Mouse (Mus musculus) CD8-positive naive resting alpha-beta T cell, adult 2 months (primary cell): ENCODE measurements at regions not wholly inside any gene's neighbourhood (a gene's known extent, or its start where the extent isn't known, plus 50 kb on each side); places are given as distances from the start of the nearest gene placed in this dataset.

Source experiments
- DNase-seq, 2 experiments: peaks; one replicate each; pipeline ENCODE4 v3.0.0; 2022; ENCODE audit warnings: low read depth in 2 of 2, low spot score in 2 of 2

- DNase-seq = no peak
Measured at GRCm38 (mm10) chr7:111243831-111244230, 161.0 kb upstream of the Eif4g2 start.

- DNase-seq = no peak
Measured at GRCm38 (mm10) chr7:111242646-111243045, 159.8 kb upstream of the Eif4g2 start.

- no peak for DNase-seq
Measured at GRCm38 (mm10) chr7:111241538-111241937, 158.7 kb upstream of the Eif4g2 start.

GRCm38 (mm10) chr7:111240234-111240826, 157.5 kb upstream of the Eif4g2 start:
- DNase-seq = no peak

GRCm38 (mm10) chr7:111237819-111238218, 155.0 kb upstream of the Eif4g2 start:
- DNase-seq = no peak

- no peak for DNase-seq
Measured at GRCm38 (mm10) chr7:111230630-111231029, 147.8 kb upstream of the Eif4g2 start.

GRCm38 (mm10) chr7:111227082-111227481, 144.3 kb upstream of the Eif4g2 start:
- DNase-seq = no peak

GRCm38 (mm10) chr7:111226026-111226656, 143.3 kb upstream of the Eif4g2 start:
- no peak for DNase-seq

- no peak for DNase-seq
Measured at GRCm38 (mm10) chr7:111215586-111215985, 132.8 kb upstream of the Eif4g2 start.

- no peak for DNase-seq
Measured at GRCm38 (mm10) chr7:111214226-111214906, 131.5 kb upstream of the Eif4g2 start.

GRCm38 (mm10) chr7:111212188-111212587, 129.4 kb upstream of the Eif4g2 start:
- no peak for DNase-seq

GRCm38 (mm10) chr7:111211641-111212040, 128.8 kb upstream of the Eif4g2 start:
- no peak for DNase-seq

- DNase-seq = no peak
Measured at GRCm38 (mm10) chr7:111210282-111210681, 127.5 kb upstream of the Eif4g2 start.

- DNase-seq = no peak
Measured at GRCm38 (mm10) chr7:111205876-111206275, 123.0 kb upstream of the Eif4g2 start.

GRCm38 (mm10) chr7:111198608-111199355, 116.0 kb upstream of the Eif4g2 start:
- no peak for DNase-seq

- no peak for DNase-seq
Measured at GRCm38 (mm10) chr7:111191674-111192073, 108.8 kb upstream of the Eif4g2 start.

GRCm38 (mm10) chr7:111191216-111191615, 108.4 kb upstream of the Eif4g2 start:
- DNase-seq = no peak

GRCm38 (mm10) chr7:111189731-111190130, 106.9 kb upstream of the Eif4g2 start:
- DNase-seq = no peak

- no peak for DNase-seq
Measured at GRCm38 (mm10) chr7:111185954-111186353, 103.1 kb upstream of the Eif4g2 start.

- no peak for DNase-seq
Measured at GRCm38 (mm10) chr7:111183512-111183911, 100.7 kb upstream of the Eif4g2 start.

GRCm38 (mm10) chr7:111182319-111182718, 99.5 kb upstream of the Eif4g2 start:
- no peak for DNase-seq
